Mouse (Mus musculus) frontal cortex, adult 2 months (tissue): Measurements from ENCODE around the gene Rnf151. TPM values are rescaled to one million over a fixed set of nuclear protein-coding genes. Genes with fewer than 3 reads are reported as not detected.
A peak's percentile ranks its signal among the peaks of the same experiment; 100 is the strongest.
"Not testable (repeated sequence)": the region's sequence is repeated elsewhere in the genome, so short reads cannot be mapped to it uniquely, and the experiment has no call there.

ENCODE experiments used
- DNase-seq, 2 experiments: peaks; one replicate each; pipeline ENCODE4 v3.0.0; 2022; ENCODE audit warnings: low spot score in 1 of 2; ENCODE audit errors: extremely low spot score in 1 of 2
- polyA plus RNA-seq: library from polyadenylated mRNA; depleted of rRNA; stranded (reverse); fragments of >200 nt; gene quantifications from 2 replicates; pipeline ENCODE4 v1.2.3, GENCODE M21; 2012

Rnf151 gene
- polyA plus RNA-seq, 1 experiment, result 0.38 TPM

DNA sequence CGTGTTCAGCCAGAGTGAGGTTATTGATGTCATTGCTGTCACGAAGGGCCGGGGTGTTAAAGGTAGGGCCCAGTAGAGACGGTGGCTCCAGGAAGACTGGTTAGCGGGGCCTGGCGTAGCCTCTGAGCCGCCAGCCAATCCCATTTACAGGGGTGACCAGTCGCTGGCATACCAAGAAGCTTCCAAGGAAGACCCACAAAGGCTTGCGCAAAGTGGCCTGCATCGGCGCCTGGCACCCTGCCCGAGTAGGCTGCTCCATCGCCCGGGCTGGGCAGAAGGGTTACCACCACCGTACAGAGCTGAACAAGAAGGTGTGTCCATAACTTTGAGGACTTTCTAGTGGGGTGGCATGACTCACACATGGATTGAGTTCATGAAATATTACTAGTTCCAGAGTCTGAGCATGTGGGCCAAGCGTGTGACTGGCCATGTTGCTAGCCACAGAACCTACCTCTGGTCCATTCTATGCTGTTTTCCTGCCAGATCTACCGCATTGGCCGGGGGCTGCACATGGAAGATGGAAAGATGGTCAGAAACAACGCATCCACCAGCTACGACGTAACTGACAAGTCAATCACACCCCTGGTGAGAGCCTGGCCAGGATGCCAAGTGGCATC, 15.7 kb upstream of the Rnf151 start:
- no peak for DNase-seq

DNA sequence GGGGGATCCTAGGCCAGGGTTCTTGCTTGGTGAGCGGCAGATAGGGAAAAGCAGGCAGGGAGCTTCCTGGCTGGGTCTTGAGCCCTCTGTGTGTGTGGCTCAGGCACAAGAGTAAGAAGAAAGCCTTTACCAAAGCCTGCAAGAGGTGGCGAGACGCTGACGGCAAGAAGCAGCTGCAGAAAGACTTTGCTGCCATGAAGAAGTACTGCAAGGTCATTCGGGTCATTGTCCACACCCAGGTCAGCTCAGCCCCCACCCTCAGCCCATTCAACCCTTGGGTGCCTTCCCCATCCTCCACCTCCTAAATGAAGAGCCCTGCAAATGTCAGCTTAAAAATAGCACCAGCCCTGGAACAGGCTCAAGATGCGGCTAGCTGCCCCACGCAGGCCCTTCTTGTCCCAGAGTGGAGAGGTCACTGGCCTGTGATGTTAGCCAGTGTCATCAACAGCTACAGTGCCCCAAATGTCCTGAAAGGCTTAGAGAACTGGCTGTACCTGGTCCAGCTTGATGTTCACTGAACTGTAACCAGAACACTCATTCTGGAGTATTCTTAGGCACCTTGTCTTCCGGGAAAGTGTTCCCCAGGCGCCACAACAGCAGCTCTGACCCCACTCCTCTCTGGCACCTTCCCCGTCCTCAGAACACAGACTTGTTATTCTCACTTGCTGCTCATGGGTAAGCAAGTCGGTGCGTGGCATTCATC, 14.5 kb upstream of the Rnf151 start:
- no peak for DNase-seq

DNA sequence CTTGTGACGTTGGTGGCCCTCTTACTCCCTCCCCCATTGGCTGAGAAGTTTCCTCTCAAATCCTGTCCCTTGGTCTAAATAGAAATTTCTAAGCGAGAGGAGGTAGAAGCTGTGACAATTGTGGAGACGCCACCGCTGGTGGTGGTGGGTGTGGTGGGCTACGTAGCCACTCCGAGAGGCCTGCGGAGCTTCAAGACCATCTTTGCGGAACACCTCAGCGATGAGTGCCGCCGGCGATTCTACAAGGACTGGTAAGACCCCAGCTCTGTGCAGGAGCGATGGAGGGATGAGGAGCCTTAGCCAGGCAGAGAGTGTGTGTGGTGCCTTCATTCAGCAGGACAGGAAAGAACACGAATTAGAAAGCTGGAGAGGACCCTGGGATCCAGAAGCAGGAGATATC, 12.9 kb upstream of the Rnf151 start:
- DNase-seq, result no peak

DNA sequence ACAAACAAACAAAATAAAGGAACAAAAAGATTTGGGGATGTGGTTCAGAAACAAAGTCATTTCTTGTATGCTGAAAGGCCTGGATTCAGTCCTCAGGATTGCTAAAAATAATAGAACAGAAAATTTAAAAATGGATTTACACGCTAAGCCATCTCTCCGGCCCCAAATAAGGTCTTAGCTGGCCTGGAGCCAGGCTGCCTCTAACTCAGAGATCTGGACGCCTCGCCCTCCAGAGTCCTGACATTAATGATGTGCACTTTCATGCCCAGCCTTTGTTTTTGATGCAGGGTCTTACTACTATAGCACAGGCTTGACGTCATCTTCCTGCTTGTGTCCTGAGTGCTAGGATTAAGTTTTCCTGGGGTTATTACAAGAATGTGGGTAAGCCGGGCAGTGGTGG, 11.2 kb upstream of the Rnf151 start:
- no peak for DNase-seq

DNA sequence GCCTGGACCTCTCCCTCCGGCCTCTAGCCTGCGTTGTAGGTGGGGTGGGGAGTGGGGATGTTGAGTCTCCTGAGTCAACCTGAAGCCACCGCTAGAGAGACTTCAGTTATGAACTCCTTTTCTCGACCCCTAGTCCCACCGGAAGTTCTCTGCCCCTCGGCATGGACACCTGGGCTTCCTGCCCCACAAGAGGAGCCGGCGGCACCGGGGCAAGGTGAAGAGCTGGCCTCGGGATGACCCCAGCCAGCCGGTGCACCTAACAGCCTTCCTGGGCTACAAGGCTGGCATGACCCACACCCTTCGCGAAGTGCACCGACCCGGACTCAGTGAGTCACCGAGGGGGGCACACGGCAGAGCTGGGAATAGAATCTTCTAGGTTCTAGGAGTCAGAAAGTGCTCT, 10.3 kb upstream of the Rnf151 start:
- DNase-seq, result no peak

DNA sequence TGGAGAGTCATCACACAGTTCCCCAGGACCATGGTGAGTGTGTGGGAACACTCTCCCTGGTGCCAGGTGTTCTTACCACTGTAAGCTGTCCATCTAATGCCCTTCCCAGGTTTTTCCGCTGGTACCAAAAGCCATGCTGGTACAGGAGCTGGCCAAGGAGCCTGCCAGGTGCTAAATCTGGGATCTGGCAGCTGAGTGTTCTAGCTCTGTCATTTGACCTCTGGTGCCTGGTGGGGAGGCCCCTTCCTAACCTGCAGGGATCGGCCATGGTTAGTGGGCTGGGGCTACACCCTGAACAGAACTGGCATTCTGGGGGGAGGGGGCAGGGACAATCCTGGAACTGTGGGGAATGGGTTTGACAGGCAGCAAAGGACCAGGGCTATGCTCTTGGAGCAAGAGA, 9.8 kb upstream of the Rnf151 start, which contains the start of gene Rpl3l:
TSS of gene Rpl3l (plus strand) at position 203 of the 400 bp plus-strand sequence.
- DNase-seq, result no peak

DNA sequence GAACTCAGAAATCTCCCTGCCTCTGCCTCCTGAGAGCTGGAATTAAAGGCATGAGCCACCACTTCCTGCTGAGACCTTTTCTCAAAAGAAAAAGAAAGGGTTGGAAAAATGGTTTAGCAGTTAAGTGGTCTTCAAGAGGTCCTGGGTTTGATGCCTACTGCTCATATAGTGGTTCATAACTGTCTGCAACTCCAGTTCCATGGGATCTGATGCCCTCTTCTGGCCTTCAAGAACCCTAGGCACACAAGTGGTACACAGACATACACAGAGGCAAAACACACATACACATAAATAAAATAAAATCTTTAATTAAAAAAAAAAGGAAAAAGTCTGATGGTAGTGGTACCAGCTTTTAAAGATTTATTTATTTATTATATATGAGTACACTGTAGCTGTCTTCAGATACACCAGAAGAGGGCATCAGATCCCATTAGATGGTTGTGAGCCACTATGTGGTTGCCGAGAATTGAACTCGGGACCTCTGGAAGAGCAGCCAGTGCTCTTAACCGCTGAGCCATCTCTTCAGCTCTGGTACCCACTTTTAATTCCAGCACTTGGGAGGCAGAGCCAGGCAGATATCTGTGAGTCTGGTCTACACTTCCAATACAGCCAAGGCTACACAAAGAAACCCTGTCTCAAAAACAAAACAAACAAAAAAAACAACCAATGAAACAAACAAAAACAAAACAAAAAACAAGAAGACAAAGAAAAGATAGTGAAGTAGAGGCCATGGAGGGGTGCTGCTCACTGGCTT, 8.0 kb upstream of the Rnf151 start:
- no peak for DNase-seq

DNA sequence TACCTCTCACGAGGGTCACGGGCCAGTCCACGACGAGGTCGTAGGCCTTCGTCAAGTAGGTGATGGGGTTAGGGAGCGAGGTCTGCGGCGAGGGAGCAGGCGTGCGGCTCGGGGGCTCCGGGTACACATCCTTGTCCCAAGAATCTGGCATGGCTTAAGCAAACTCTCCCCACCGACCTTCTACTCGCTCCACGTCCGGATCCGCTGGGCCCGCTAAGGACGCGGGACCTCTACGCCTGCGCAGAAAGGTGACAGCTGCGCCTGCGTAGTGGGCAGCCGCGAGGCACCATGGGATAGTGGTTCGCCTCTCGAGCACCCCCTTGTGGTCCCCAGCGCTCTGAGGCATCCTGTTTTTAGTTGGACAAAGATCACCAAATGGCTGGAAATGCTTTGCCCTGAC, 6.3 kb upstream of the Rnf151 start, which contains the start of gene Ndufb10:
TSS of gene Ndufb10 (minus strand) at position 295 of the 400 bp plus-strand sequence.
- DNase-seq, result peak; percentile 83 to 99

DNA sequence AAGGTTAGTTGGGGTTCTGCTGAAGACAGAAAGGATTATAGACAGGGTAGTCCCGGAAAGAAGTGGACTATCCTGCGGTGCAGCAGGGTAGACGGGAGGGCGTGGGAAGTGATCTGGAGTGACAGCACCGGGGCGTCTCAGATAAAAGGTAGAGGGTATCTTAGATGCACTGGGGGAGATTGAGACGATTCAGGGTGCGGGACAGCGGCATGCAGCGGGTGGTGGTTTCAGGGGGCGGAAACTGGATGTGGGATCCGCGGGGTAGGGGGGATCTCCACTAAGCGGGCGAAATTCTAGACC, 6.0 kb upstream of the Rnf151 start:
- DNase-seq, result peak in 1 of 2 experiments; percentile 23

DNA sequence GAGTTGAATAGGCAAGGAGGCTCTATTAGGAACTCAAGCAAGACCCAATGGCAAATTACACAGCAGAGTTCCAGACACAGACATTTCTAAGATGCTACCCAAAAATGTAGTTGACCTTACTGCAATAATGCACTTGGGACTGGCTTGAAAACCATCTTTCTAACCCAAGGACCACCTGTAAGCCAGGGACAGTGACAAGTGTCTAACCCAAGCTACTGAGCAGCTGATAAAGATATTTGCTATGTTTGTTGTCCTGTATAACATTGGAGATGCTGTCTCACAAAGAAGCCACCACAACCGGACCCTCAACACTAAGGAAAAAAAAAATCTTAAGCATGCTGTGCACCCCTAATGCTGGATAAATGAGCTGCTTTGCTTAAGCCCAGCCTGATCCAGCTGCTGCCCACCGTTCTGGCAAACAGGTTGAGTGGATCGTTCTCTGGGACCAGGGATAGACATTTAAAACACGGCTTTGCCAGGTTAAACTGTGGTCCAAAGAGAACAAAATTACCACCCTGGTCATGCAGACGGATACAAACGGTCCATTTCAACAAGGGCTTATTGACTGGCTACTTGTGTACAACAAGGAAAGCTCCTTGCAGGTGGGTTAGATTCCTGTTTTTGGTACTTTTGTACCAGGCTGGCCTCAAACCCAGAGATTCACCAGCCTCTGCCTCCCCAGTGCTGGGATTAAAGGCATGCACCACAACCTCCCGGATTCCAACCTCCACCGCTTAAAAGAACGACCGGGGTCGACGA, 5.4 kb upstream of the Rnf151 start:
- no peak for DNase-seq

DNA sequence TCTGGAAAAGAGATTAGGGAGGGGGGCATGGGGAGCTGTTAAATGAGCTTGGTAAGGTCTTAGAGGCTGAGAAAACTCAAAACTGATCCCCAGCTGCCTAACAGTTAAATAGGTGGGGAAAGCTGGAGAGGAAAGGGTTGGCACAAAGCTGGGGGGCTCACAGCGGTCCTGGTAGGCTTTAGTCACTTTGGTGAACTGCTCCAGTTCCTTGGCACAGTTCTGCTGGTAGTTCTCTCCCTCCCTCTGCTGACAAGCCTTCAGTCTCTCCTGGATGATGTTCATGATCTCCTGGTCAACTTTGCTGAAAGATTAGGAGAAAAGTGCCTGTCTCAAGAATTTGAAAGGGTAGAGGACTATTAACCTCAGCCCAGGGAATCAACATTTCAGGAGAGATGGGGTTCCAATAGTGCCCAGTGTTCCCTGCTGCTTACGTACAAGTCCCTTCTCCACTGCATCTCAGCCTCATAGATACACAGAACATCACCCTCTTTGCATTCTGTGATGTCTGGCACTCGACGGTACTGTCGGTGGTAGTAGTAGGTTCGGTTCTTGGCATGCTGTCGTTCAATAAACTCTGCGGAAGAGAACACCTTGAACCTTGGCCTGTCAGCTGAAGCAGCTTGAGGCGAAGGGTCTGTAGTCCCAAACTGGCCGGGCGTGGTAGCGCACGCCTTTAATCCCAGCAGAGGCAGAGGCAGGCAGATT, 4.5 kb upstream of the Rnf151 start:
- DNase-seq, result no peak

DNA sequence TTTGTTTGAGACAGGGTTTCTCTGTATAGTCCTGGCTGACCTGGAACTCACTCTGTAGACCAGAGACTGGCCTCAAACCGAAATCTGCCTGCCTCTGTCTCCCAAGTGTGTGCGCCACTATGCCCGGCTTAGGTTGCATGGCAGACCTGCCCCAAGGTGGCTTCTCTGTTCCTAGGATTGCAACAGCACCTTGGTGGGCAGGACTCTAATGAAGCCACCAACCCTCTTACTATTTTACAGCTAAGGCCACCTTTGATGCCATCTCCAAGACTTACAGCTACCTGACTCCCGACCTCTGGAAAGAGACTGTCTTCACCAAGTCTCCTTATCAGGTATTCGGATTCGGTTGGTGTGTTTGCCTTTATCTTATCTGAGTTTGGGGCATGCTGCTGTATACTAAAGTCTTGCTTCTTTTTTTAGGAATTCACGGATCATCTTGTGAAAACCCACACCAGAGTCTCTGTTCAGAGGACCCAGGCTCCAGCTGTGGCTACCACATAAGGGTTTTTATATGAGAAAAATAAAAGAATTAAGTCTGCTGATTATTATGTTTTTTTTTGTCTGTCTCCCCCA, 3.6 kb upstream of the Rnf151 start:
- not testable (repeated sequence) for DNase-seq

DNA sequence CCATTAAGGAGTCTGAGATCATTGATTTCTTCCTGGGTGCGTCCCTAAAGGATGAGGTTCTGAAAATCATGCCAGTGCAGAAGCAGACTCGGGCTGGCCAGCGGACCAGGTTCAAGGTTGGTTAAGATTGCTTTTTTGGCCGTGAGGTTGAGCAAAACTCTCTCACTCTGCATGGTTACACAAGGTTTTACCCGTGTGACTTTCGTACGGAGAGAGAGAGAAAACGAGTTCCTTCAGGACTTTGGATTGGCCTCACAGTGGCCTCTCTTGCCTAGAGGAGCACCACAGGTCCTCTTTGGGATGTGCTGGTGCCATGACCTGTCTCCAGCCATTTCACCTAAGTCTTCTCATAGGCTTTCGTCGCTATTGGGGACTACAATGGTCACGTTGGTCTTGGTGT, 2.8 kb upstream of the Rnf151 start:
- not testable (repeated sequence) for DNase-seq

DNA sequence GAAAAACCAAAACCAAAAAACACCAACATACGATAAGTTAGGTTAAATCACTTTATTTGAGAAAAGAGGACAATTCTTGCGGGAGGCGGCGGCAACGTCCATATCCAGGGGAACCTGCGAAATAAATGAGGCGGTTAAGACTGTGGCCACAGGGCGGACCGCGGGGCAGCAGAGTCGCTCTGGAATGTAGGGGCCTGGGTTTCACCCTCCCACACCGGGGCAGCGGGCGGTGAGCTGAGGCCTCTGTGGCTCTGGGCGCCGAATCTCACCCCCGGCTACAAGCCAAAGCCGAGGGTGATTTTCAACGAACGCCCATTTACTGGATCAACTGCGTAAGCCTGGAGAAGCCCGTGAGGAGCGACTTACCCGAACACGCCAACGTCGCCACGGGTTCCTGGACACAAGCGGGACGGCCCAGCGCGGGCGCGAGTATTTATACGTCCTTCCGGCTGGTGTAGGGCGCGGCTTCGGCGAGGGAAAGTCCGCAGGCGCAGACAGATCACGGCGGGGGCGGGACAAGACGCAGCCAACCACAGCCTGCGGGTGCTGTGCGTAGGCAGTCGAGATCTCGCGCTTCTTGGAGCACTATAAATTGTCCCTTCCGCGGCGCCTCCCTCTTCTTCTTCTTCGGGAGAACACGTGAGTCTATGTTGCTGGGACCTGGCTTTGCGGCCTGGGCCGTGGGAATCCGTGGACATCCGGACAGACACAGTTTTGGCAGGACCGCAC, 1.8 kb upstream of the Rnf151 start:
- DNase-seq, result peak; percentile 98 to 99

DNA sequence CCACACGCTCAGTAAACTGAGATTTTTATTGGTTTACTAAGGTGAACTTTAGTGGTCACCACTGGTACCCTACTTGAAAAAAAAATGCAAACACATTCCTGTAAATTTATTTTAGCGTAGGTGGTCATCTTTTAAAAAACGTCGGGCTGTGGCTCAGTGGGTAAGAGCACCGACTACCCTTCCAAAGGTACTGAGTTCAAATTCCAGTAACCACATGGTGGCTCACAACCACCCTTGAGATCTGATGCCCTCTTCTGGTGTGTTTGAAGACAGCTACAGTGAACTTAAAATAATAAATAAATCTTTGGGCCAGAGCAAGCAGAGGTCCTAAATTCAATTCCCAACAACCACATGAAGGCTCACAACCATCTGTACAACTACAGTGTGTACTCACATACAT, 1.1 kb upstream of the Rnf151 start:
- DNase-seq, result not testable (repeated sequence)

DNA sequence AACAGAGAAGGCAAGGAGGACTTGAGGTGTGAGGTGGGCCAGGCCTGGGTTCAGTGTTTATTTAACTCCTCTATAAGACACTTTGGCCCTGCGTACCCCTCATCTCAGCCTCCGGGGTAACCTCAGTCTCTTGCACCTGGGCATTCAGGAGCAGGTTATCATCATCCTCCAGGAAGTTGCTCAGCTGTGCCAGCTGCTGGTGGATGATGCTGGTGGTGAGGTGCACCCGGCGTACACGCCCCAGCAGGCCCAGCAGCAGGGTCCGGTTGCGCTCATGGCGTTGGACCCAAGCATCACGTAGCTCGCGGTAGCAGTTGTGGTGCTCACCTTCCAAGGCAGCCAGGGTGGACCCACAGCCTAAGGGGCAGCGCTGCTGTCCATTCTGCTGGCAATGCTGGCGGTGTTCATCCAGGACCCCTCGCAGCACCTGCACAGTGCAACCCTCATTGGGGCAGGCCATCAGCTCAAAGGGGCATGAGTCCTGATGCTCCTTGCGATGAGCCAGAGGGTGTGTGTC, 1.6 kb downstream of the Rnf151 start:
- DNase-seq, result no peak

DNA sequence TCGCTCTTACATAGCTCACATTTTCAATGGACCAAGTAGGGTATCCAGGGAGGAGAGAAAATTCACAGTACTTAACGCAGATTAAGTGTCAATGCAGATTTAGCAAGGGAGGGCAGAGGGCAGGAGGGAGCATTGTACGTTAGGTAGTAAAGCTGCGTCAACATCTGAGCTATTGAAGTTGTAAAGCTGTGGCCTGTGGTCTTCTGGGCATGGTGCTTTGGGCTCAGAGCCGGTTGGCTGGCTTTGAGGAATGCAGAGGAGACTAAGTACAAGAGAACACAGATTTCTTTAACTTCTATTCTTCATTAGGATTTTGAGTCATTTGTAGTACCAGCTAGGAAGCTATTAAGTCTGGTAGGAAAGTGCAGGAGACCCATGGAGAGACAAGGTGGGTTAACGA, 2.3 kb downstream of the Rnf151 start:
- no peak for DNase-seq

DNA sequence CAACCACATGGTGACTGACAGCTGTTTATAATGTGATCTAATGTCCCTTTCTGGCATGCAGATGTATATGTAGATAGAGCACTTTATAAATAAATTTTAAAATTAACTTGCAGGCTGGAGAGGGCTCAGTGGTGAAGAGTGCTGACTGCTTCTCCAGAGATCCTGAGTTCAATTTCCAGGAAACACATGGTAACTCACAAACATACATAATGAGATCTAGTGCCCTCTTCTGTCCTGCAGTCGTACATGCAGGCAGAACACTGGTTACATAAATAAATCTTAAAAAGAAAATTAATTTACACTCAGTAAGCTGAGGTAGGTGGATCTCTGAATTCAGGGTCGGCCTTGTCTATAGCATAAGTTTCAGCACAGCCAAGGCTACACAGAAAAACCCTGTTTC, 9.2 kb downstream of the Rnf151 start:
- no peak for DNase-seq

DNA sequence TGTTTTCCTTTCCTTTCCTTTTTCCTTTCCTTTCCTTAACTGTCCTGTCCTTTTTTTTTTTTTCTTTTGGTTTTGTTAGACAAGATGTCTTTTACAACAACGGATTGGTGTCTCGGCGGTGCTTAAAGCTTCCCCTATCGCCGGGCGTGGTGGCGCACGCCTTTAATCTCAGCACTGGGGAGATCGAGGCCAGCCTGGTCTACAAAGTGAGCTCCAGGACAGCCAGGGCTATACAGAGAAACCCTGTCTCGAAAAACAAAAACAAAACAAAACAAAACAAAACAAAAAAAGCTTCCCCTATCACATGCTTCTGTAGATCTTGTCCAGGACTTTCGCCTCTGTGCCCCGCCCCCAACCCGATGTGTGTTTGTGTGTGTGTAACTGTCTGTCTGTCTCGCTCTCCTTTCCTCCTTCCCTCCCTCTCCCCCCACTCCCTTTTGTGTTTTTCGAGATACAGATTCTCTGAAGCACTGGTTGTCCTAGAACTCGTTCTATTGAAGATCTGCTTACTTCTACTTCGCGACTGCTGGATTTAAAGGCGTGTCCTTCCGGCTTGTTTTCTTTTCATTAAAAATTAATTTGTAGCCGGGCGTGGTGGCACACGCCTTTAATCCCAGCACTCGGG, 9.9 kb downstream of the Rnf151 start:
- no peak for DNase-seq
